Mouse (Mus musculus): Measurements from ENCODE around the gene Zfp598.

DNA sequence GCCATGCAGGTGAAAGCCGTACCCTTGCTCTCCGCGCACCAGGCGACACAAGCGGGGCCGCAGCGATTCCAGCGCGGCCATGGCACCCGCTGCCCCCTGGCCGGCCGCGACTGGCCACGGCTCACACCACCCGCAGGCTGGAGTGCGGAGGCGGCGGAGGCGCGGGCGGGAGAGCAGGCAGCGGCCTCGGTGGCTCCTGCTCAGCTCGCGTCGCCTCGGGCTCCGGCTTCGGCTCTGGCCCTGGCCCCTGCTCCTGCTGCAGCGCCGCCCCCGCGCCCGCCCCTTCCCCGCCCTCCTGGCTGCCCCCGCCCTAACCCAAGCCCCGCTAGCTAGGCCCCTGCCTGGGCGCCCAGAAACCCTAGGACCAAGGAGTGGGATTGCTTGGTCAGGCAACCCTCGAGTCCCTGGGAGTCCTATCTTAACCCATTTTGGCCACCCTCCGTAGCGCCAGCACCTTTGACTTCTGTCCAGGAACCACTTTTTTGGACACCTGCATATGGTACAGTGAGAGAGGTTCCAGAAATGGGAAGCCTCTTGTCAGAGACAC is 19.3 kb upstream of the Zfp598 start, which contains the start of gene Slc9a3r2:
- TF ChIP-seq TAL1 (IDR thresholded peaks at IDR 0.05; ENCODE audit: low read length), result no peak
- no peak for TF ChIP-seq GATA1 (IDR thresholded peaks at IDR 0.05; ENCODE audit: low read length)

Measured in erythroblast, embryonic 14.5 days (primary cell).